Mouse (Mus musculus) olfactory bulb, adult 2 months (tissue): ENCODE measurements around the gene Opn1sw.

Source experiments
- CTCF ChIP-seq: fragments of 200-500 bp; IDR thresholded peaks from 2 replicates; pipeline ENCODE4 v1.5.1; 2012; ENCODE audit warnings: low read depth, mild to moderate bottlenecking, low read length, moderate library complexity; ENCODE audit not compliant: insufficient read depth
- POLR2A ChIP-seq: fragments of 200-500 bp; IDR thresholded peaks from 2 replicates; pipeline ENCODE4 v1.6.1; 2012; ENCODE audit warnings: mild to moderate bottlenecking, low read depth, low read length, moderate library complexity; ENCODE audit not compliant: insufficient read depth

DNA sequence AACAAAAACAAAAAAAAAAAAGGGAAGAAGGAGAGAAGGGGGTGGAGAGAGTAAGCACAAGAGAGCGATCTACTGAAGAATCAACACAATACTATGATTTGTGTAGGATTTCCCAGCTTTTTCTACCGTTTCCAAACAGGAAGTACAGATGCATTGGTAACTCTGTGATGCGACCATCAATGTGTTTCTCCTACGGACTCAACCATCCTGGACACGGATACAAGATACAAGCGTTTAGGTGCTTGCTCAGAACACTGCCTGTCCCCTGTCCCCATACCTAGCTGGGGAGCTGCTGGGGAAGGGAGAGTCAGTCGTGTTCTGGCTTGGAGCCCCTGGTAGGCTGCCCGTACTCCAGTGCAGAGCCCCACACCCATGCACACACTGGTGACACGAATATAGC, 1.2 kb upstream of the Opn1sw start:
- TF ChIP-seq CTCF = no peak
- no peak for TF ChIP-seq POLR2A
